Comparison of ENCODE assay signal across 24 mouse cellular contexts in the genomic region with DNA sequence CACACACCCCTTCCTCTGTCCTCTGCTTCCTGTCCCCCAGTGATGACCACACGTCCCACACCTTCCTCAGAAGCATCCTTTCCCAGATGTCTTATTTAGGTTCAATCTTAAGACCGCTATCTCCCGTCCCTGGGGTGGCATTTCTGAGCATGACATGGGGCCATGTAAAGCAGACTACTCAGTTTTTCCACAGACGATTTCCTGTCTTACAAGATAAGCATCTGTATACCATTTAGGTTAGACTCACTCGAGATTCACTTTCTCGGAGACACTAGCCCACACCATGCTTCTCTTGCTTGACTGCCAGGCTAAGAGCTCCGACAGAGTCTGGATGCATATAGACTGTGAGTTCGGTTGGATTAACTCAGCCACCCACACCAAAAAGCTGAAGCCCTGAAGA. TPM values are rescaled to one million over a fixed set of nuclear protein-coding genes. Genes with fewer than 3 reads are reported as not detected.
A peak's percentile ranks its signal among the peaks of the same experiment; 100 is the strongest.
DNase-seq lines count a peak whose midpoint lies in the region; ATAC-seq and TF ChIP-seq lines count a peak whose summit lies in the region.
"Had no signal": no experiment of that assay in that cellular context is flagged by ENCODE, and none has a peak within 500 bp of the region (broad histone marks: within the 10 kb centered on the region; RNA-seq: fewer than 3 reads in every experiment).

No protein-coding gene starts in this region.

- DNase-seq in spleen, adult 2 months (ENCODE audit: low read depth in 1 of 2, low spot score in 2 of 2): peak in 1 of 2 experiments; percentile 69
- no peak for DNase-seq in spleen, postnatal 4 days (ENCODE audit: low spot score in 2 of 2)
- DNase-seq in induced T-regulatory cell, adult 2 months (ENCODE audit: low read depth): peak; percentile 92
- peak; percentile 82 for DNase-seq in thymus, postnatal 0 days (ENCODE audit: low spot score)
- no peak for DNase-seq in liver
- DNase-seq in left cerebral cortex, postnatal 10 days (ENCODE audit: extremely low spot score in 1 of 2, low spot score in 2 of 2): no peak
- DNase-seq: adrenal gland, postnatal 14 days; cerebellum, adult 11 months; cerebellum, postnatal 14 days; embryo, embryonic 11 days; forebrain, postnatal 0 days; heart, postnatal 10 days; kidney, adult 8-10 months; kidney, postnatal 14 days; layer of hippocampus, adult 9-11 months; lung, adult 2 months; lung, postnatal 36 days; right cerebral cortex, adult 18-20 months had no signal

- no peak for TF ChIP-seq POLR2A in spleen, adult 2 months (IDR thresholded peaks at IDR 0.05; ENCODE audit: low read depth, low read length)

- ATAC-seq in granulocyte monocyte progenitor cell, adult 5-6 weeks (replicated peaks; ENCODE audit: poor library complexity, severe bottlenecking): no peak
- ATAC-seq: forebrain, postnatal 0 days; Patski had no signal

- H3K4me1 ChIP-seq in spleen, adult 2 months (ENCODE audit: control insufficient read depth, insufficient read depth, insufficient read length): peaks cover 25% of the 10 kb centered on the region; the same call in 1 of the 2 replicates
- H3K4me1 ChIP-seq: hindbrain, embryonic 12.5 days; neural tube, embryonic 13.5 days had no signal

- no peaks in the 10 kb centered on the region for H3K27me3 ChIP-seq in spleen, adult 2 months (ENCODE audit: control insufficient read depth, insufficient read depth, low read length)
- H3K27me3 ChIP-seq: neural tube, embryonic 13.5 days; Patski had no signal

- H3K36me3 ChIP-seq in spleen, adult 2 months (ENCODE audit: control insufficient read depth, insufficient read depth, low read length): no peaks in the 10 kb centered on the region
- H3K36me3 ChIP-seq: hindbrain, embryonic 12.5 days; limb, embryonic 10.5 days; neural tube, embryonic 13.5 days had no signal

- H3K27ac ChIP-seq in spleen, adult 2 months (ENCODE audit: insufficient read depth, low read length): peak overlapping the region; percentile 69
- H3K27ac ChIP-seq: hindbrain, embryonic 12.5 days; left cerebral cortex, adult 2 months; limb, embryonic 10.5 days; neural tube, embryonic 13.5 days had no signal

- intact Hi-C loops in left cerebral cortex, postnatal 10 days (cut with DNase I): no loop called here

- TF ChIP-seq CTCF in spleen, adult 2 months (IDR thresholded peaks at IDR 0.05; ENCODE audit: extremely low read depth, insufficient read depth, insufficient read length, insufficient replicate concordance): no peak

- WGBS in spleen, adult 2 months: 27% methylated on average over 8 of the region's 8 CpGs

- no peak overlapping the region for H3K4me3 ChIP-seq in spleen, adult 2 months (ENCODE audit: extremely low read depth, insufficient read depth, insufficient read length)
- H3K4me3 ChIP-seq: hindbrain, embryonic 12.5 days; left cerebral cortex, adult 2 months; limb, embryonic 10.5 days; neural tube, embryonic 13.5 days had no signal

RNA-seq across cellular contexts. Expression of gene Rassf5, which starts 40.6 kb away (rescaled TPM):
- 37.3 and 40.4 TPM in 2 replicates for polyA plus RNA-seq in spleen, adult 2 months (2012; rRNA removed)
- 137 TPM in 2 replicates for polyA plus RNA-seq in thymus, postnatal 0 days (2015; fragmentation: Nextera tagmentation; extraction: Ambion mirVana)
- 10 to 100 TPM; 19.9 to 21.8 TPM for total RNA-seq in left cerebral cortex, postnatal 10 days (2021)
- total RNA-seq in granulocyte monocyte progenitor cell, adult 5-6 weeks (2014; fragmentation: Nextera tagmentation): 48.5 and 59.1 TPM in 2 replicates
- 48.9 and 52.7 TPM in 2 replicates for total RNA-seq in granulocyte monocyte progenitor cell, adult 5-6 weeks (2017)

RNA-seq across cellular contexts. Expression of gene Eif2d, which starts 51.5 kb away (rescaled TPM):
- polyA plus RNA-seq in spleen, adult 2 months (2012; rRNA removed): 17.4 and 19.6 TPM in 2 replicates
- polyA plus RNA-seq in thymus, postnatal 0 days (2015; fragmentation: Nextera tagmentation; extraction: Ambion mirVana): 52.1 and 52.3 TPM in 2 replicates
- total RNA-seq in left cerebral cortex, postnatal 10 days (2021): 10 to 100 TPM; 37.9 to 39.6 TPM
- 43.3 and 44.9 TPM in 2 replicates for total RNA-seq in granulocyte monocyte progenitor cell, adult 5-6 weeks (2014; fragmentation: Nextera tagmentation)
- total RNA-seq in granulocyte monocyte progenitor cell, adult 5-6 weeks (2017): 17.1 and 25.6 TPM in 2 replicates

Comparison
In these comparisons a context has a peak if more than half of its experiments do, and no peak if none do; other contexts are left out.
1. DNase-seq: peak in induced T-regulatory cell, adult 2 months (single experiment) and thymus, postnatal 0 days (single experiment); none in spleen, postnatal 4 days (0 of 2), liver (single experiment) and left cerebral cortex, postnatal 10 days (0 of 2).